Mouse (Mus musculus) midbrain, embryonic 16.5 days (tissue): ENCODE data around the gene Hipk1. TPM values are rescaled to one million over a fixed set of nuclear protein-coding genes. Genes with fewer than 3 reads are reported as not detected.

Experiments used
- ATAC-seq: fragments of 200-750 bp; cut with Nextera tagmentation; 2 replicates; pipeline ENCODE4 v1.8.0; 2017; ENCODE audit warnings: moderate TSS enrichment
- H3K27ac ChIP-seq: fragments of 300-500 bp; sonication (generic); 2 replicates; pipeline ENCODE4 v1.5.1; 2014; ENCODE audit warnings: mild to moderate bottlenecking, low read length, mixed read lengths
- H3K27me3 ChIP-seq: fragments of 300-500 bp; sonication (generic); 2 replicates; pipeline ENCODE4 v1.6.1; 2014; ENCODE audit warnings: low read depth, low read length, mixed read lengths; ENCODE audit not compliant: control insufficient read depth, insufficient read depth
- H3K36me3 ChIP-seq: fragments of 300-500 bp; sonication (generic); 2 replicates; pipeline ENCODE4 v1.6.1; 2014; ENCODE audit warnings: mild to moderate bottlenecking, low read length, moderate library complexity, mixed read lengths; ENCODE audit not compliant: control insufficient read depth, insufficient read depth
- H3K4me1 ChIP-seq: fragments of 300-500 bp; sonication (generic); 2 replicates; pipeline ENCODE4 v1.6.1; 2014; ENCODE audit warnings: mild to moderate bottlenecking, low read length, mixed read lengths; ENCODE audit not compliant: control insufficient read depth, insufficient read depth
- H3K4me2 ChIP-seq: fragments of 300-500 bp; sonication (generic); 2 replicates; pipeline ENCODE4 v1.6.1; 2014; ENCODE audit warnings: mild to moderate bottlenecking, low read length, mixed read lengths
- H3K4me3 ChIP-seq: fragments of 300-500 bp; sonication (generic); 2 replicates; pipeline ENCODE4 v1.5.1; 2014; ENCODE audit warnings: low read depth, mild to moderate bottlenecking, low read length, moderate library complexity, mixed read lengths
- H3K9ac ChIP-seq: fragments of 300-500 bp; sonication (generic); 2 replicates; pipeline ENCODE4 v1.6.1; 2014; ENCODE audit warnings: low read depth, low read length, mixed read lengths
- H3K9me3 ChIP-seq: fragments of 300-500 bp; sonication (generic); replicated peaks from 2 replicates; pipeline ENCODE4 v1.6.1; 2014; ENCODE audit warnings: mild to moderate bottlenecking, low read length, mixed read lengths; ENCODE audit not compliant: control insufficient read depth, poor library complexity, severe bottlenecking
- WGBS: fragments of 180-500 bp; shearing (Covaris S2); extraction: QIAGEN DNeasy Blood & Tissue Kit; methylation state at CpG from one replicate; pipeline ENCODE4 v1.1.7; 2014; 5-methylcytosine and 5-hydroxymethylcytosine counted together
- polyA plus RNA-seq: library from polyadenylated mRNA; unstranded; fragments of >200 nt; fragmentation: Nextera tagmentation; extraction: Ambion mirVana; gene quantifications from 2 replicates; pipeline ENCODE4 v1.2.1, GENCODE M21; 2015

Gene Hipk1
- polyA plus RNA-seq, 1 experiment from 2014 or later = 11.1 TPM

DNA sequence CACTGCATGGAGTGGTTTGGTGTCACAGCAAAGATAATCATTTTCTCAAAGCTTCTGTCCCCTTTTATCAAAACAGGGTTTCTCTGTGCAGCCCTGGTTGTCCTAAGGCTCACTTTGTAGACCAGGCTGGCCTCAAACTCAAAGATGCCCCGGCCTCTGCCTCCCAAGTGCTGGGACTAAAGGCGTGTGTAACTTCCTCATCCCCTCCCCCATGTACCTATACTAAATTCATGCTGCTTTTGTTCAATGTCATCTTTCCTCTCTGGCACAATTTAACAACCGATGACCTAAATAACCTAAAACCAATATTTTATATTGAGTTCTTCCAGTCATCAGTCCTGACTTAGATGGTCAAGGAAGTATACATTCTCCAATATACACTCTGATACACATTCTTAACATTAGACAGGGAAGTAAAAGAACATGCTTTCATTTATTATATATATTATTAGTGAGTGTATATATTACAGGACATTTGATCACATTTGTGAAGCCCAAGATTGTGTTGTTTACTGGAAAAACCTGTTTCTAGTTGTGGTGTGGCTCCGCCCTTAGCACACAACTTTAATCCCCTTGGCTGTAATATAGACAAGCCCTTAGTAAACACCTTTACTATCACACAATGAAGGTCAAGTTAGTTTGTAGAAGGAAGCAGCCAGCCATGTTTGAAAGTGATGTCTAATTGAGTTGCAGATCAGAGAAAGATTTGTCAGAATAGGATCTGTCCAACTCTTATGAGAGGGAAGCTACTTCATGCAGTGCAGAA, 8.3 kb downstream of the Hipk1 start:
- Histone ChIP-seq H3K36me3 (no peaks in the 10 kb centered on the region), H3K4me3 (no peak overlapping the region), H3K9me3 (no peaks in the 10 kb centered on the region), H3K27ac (no peak overlapping the region), H3K4me2 (no peak overlapping the region), H3K9ac (no peak overlapping the region), H3K27me3 (no peaks in the 10 kb centered on the region), H3K4me1 (peaks cover 7% of the 10 kb centered on the region; the same call in 1 of the 2 replicates)
- 86% methylated on average over 4 of the region's 4 CpGs for WGBS
- ATAC-seq = no peak

GRCm38 (mm10) chr3:103780777-103781176, 10.6 kb downstream of the Hipk1 start:
- no peak overlapping the region for H3K9ac ChIP-seq
- H3K27me3 ChIP-seq = no peaks in the 10 kb centered on the region
- no peak overlapping the region for H3K27ac ChIP-seq
- H3K4me1 ChIP-seq = peaks cover 4% of the 10 kb centered on the region; the same call in 1 of the 2 replicates
- no peak for ATAC-seq
- no peak overlapping the region for H3K4me2 ChIP-seq
- no peaks in the 10 kb centered on the region for H3K9me3 ChIP-seq
- WGBS = 77% methylated on average over 5 of the region's 5 CpGs
- peaks cover 7% of the 10 kb centered on the region; the same call in 1 of the 2 replicates for H3K36me3 ChIP-seq
- no peak overlapping the region for H3K4me3 ChIP-seq

DNA sequence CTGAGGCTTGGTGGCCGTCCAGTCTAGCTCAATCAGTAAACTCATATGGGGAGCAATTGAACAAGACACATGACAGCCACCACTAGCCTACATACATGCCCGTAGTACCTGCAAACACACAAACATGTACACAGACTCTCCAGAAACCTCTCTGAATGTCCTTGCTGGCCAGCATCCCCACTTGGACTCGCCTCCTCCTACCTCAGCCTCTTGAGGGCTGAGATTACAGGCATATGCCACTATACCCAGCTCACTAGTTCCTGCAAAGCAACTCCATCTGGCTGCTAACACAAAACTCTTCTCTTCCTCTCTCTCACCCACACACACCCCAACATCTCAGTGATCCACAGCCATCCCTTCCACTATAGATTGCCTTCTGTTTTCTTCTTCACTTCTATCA, 11.1 kb downstream of the Hipk1 start:
- Histone ChIP-seq H3K4me2 (no peak overlapping the region), H3K27me3 (no peaks in the 10 kb centered on the region), H3K9ac (no peak overlapping the region), H3K9me3 (no peaks in the 10 kb centered on the region), H3K4me3 (no peak overlapping the region), H3K27ac (no peak overlapping the region), H3K4me1 (peaks cover 4% of the 10 kb centered on the region; the same call in 1 of the 2 replicates), H3K36me3 (peaks cover 7% of the 10 kb centered on the region; the same call in 1 of the 2 replicates)
- no peak for ATAC-seq
- WGBS = 91% methylated on average over 3 of the region's 3 CpGs

DNA sequence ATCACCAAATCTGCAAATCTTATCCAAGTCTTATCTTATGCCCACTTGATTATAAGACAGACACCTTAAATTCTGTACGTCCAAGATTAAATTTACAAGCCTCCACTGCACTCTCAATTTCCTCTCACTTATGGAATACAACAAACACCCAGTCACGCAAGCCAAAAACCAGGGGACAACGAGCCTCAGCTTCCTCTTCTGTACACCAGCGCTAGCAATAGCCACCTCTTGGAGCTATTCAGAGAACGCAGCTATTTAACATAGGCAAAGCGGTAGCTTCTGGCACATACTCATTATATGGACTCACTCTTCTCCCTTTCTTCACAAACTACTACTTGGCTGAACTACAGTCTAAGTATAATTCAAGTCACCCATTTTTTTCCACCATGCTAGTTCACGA, 12.2 kb downstream of the Hipk1 start:
- peaks cover 4% of the 10 kb centered on the region; the same call in 1 of the 2 replicates for H3K4me1 ChIP-seq
- no peak for ATAC-seq
- 77% methylated on average over 7 of the region's 7 CpGs for WGBS
- no peaks in the 10 kb centered on the region for H3K27me3 ChIP-seq
- H3K9me3 ChIP-seq = no peaks in the 10 kb centered on the region
- no peak overlapping the region for H3K4me2 ChIP-seq
- no peak overlapping the region for H3K27ac ChIP-seq
- peaks cover 7% of the 10 kb centered on the region; the same call in 1 of the 2 replicates for H3K36me3 ChIP-seq
- no peak overlapping the region for H3K4me3 ChIP-seq
- H3K9ac ChIP-seq = no peak overlapping the region

GRCm38 (mm10) chr3:103778660-103779059, 12.7 kb downstream of the Hipk1 start:
- H3K9ac ChIP-seq = no peak overlapping the region
- no peak overlapping the region for H3K27ac ChIP-seq
- peaks cover 4% of the 10 kb centered on the region; the same call in 1 of the 2 replicates for H3K4me1 ChIP-seq
- no peak for ATAC-seq
- no peak overlapping the region for H3K4me2 ChIP-seq
- 84% methylated on average over 6 of the region's 6 CpGs for WGBS
- no peaks in the 10 kb centered on the region for H3K27me3 ChIP-seq
- peaks cover 7% of the 10 kb centered on the region; the same call in 1 of the 2 replicates for H3K36me3 ChIP-seq
- H3K4me3 ChIP-seq = no peak overlapping the region
- H3K9me3 ChIP-seq = no peaks in the 10 kb centered on the region

- no peak overlapping the region for H3K4me2 ChIP-seq
- H3K9ac ChIP-seq = no peak overlapping the region
- no peaks in the 10 kb centered on the region for H3K9me3 ChIP-seq
- 0 out of 2 replicates have a peak, but pooled peaks cover 4% of the 10 kb centered on the region for H3K4me1 ChIP-seq
- 91% methylated on average over 11 of the region's 11 CpGs for WGBS
- H3K36me3 ChIP-seq = peaks cover 7% of the 10 kb centered on the region; the same call in 1 of the 2 replicates
- H3K4me3 ChIP-seq = no peak overlapping the region
- H3K27ac ChIP-seq = no peak overlapping the region
- no peaks in the 10 kb centered on the region for H3K27me3 ChIP-seq
- no peak for ATAC-seq
Measured at GRCm38 (mm10) chr3:103777940-103778339, 13.4 kb downstream of the Hipk1 start.

DNA sequence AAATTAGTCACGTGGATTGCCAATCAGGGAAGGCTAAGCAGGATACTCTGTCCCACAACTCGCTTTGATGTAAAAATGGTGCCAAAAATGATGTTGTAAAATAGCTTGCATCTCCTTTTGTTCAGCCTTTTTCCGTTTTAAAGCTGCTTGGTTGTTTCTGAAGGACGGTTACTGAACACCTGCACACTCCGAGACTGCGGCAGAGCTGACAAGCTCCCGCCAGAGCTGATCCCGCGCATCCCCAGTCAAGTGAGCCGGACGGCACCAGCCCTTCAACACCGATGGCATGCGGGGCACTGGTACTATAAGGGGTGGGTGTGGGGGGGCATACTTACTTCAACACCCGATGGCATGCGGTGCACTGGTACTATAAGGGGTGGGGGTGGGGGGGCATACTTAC, 17.4 kb downstream of the Hipk1 start:
- Histone ChIP-seq H3K4me3 (no peak overlapping the region), H3K27ac (no peak overlapping the region), H3K4me1 (peaks cover 5% of the 10 kb centered on the region; the same call in 1 of the 2 replicates), H3K9ac (no peak overlapping the region), H3K27me3 (no peaks in the 10 kb centered on the region), H3K9me3 (no peaks in the 10 kb centered on the region), H3K4me2 (no peak overlapping the region), H3K36me3 (peaks cover 7% of the 10 kb centered on the region; the same call in 1 of the 2 replicates)
- ATAC-seq = peak; percentile 60; the same call in 1 of the 2 replicates
- 77% methylated on average over 15 of the region's 15 CpGs for WGBS

GRCm38 (mm10) chr3:103773508-103773907, 17.9 kb downstream of the Hipk1 start:
- no peak overlapping the region for H3K27ac ChIP-seq

GRCm38 (mm10) chr3:103772846-103773245, 18.5 kb downstream of the Hipk1 start:
- 66% methylated on average over 4 of the region's 4 CpGs for WGBS

More at GRCm38 (mm10) chr3:103773508-103773907, 17.9 kb downstream of the Hipk1 start:
- Histone ChIP-seq H3K4me3 (no peak overlapping the region), H3K27me3 (no peaks in the 10 kb centered on the region), H3K9me3 (no peaks in the 10 kb centered on the region), H3K4me1 (peaks cover 5% of the 10 kb centered on the region; the same call in 1 of the 2 replicates), H3K36me3 (peaks cover 7% of the 10 kb centered on the region; the same call in 1 of the 2 replicates), H3K4me2 (no peak overlapping the region), H3K9ac (no peak overlapping the region)
- 79% methylated on average over 3 of the region's 3 CpGs for WGBS
- no peak for ATAC-seq

More at GRCm38 (mm10) chr3:103772846-103773245, 18.5 kb downstream of the Hipk1 start:
- ATAC-seq = no peak
- H3K9me3 ChIP-seq = no peaks in the 10 kb centered on the region
- no peak overlapping the region for H3K27ac ChIP-seq
- no peak overlapping the region for H3K4me2 ChIP-seq
- H3K27me3 ChIP-seq = no peaks in the 10 kb centered on the region
- no peak overlapping the region for H3K9ac ChIP-seq
- peaks cover 10% of the 10 kb centered on the region for H3K36me3 ChIP-seq
- no peak overlapping the region for H3K4me3 ChIP-seq
- H3K4me1 ChIP-seq = peaks cover 5% of the 10 kb centered on the region; the same call in 1 of the 2 replicates
